Mouse (Mus musculus): ENCODE results near the gene Morn1. TPM values are rescaled to one million over a fixed set of nuclear protein-coding genes. Genes with fewer than 3 reads are reported as not detected.

Morn1 gene
- polyA plus RNA-seq, 1 experiment from 2014 or later = 9.4 TPM

GRCm38 (mm10) chr4:155093431-155094149 lies 7.2 kb downstream of the Morn1 start:
- 71% methylated on average over 7 of the region's 7 CpGs for WGBS
- no peaks in the 10 kb centered on the region for H3K36me3 ChIP-seq (ENCODE audit: insufficient read depth, low read length)

GRCm38 (mm10) chr4:155094565-155094964 lies 8.2 kb downstream of the Morn1 start:
- DNase-seq (ENCODE audit: low spot score) (peak; percentile 48), ATAC-seq (peak; percentile 62)
- no peak overlapping the region for H3K9ac ChIP-seq (replicated peaks; ENCODE audit: low read depth)
- no peak overlapping the region for H3K27ac ChIP-seq (ENCODE audit: low read length)
- H3K36me3 ChIP-seq (ENCODE audit: insufficient read depth, low read length) = no peaks in the 10 kb centered on the region
- no peak overlapping the region for H3K4me2 ChIP-seq (replicated peaks; ENCODE audit: low read depth, low read length)
- TF ChIP-seq EP300 (IDR thresholded peaks at IDR 0.05) (no peak), CTCF (IDR thresholded peaks at IDR 0.05) (peak; percentile 79)
- no peaks in the 10 kb centered on the region for H3K4me1 ChIP-seq (ENCODE audit: insufficient read depth, low read depth, low read length)
- no peaks in the 10 kb centered on the region for H3K9me3 ChIP-seq (ENCODE audit: low read length)
- H3K27me3 ChIP-seq (replicated peaks; ENCODE audit: insufficient read depth, low read length) = no peaks in the 10 kb centered on the region
- 66% methylated on average over 3 of the region's 3 CpGs for WGBS
- no peak overlapping the region for H3K4me3 ChIP-seq (ENCODE audit: low read depth, low read length)

More at GRCm38 (mm10) chr4:155093431-155094149, 7.2 kb downstream of the Morn1 start:
- Histone ChIP-seq H3K4me2 (replicated peaks; ENCODE audit: low read depth, low read length) (no peak overlapping the region), H3K4me3 (ENCODE audit: low read depth, low read length) (no peak overlapping the region), H3K4me1 (ENCODE audit: insufficient read depth, low read depth, low read length) (no peaks in the 10 kb centered on the region), H3K9ac (replicated peaks; ENCODE audit: low read depth) (no peak overlapping the region), H3K27me3 (replicated peaks; ENCODE audit: insufficient read depth, low read length) (no peaks in the 10 kb centered on the region), H3K27ac (ENCODE audit: low read length) (no peak overlapping the region), H3K9me3 (ENCODE audit: low read length) (no peaks in the 10 kb centered on the region)
- no peak for DNase-seq (ENCODE audit: low spot score)
- no peak for TF ChIP-seq CTCF (IDR thresholded peaks at IDR 0.05)
- TF ChIP-seq EP300 (IDR thresholded peaks at IDR 0.05) = no peak
- ATAC-seq = no peak

- H3K4me1 ChIP-seq (ENCODE audit: insufficient read depth, low read depth, low read length) = no peaks in the 10 kb centered on the region
- ATAC-seq (peak; percentile 86), DNase-seq (ENCODE audit: low spot score) (peak; percentile 93)
- WGBS = 45% methylated on average over 8 of the region's 8 CpGs
- no peak overlapping the region for H3K4me3 ChIP-seq (ENCODE audit: low read depth, low read length)
- no peak overlapping the region for H3K4me2 ChIP-seq (replicated peaks; ENCODE audit: low read depth, low read length)
- no peaks in the 10 kb centered on the region for H3K9me3 ChIP-seq (ENCODE audit: low read length)
- H3K36me3 ChIP-seq (ENCODE audit: insufficient read depth, low read length) = no peaks in the 10 kb centered on the region
- H3K9ac ChIP-seq (replicated peaks; ENCODE audit: low read depth) = no peak overlapping the region
- TF ChIP-seq CTCF (IDR thresholded peaks at IDR 0.05) (peak; percentile 99), EP300 (IDR thresholded peaks at IDR 0.05) (no peak; the same call in 1 of the 2 replicates)
- no peak overlapping the region for H3K27ac ChIP-seq (ENCODE audit: low read length)
- no peaks in the 10 kb centered on the region for H3K27me3 ChIP-seq (replicated peaks; ENCODE audit: insufficient read depth, low read length)
These were observed 9.0 kb downstream of the Morn1 start for GRCm38 (mm10) chr4:155095238-155095900.

- no peaks in the 10 kb centered on the region for H3K36me3 ChIP-seq (ENCODE audit: insufficient read depth, low read length)
- TF ChIP-seq CTCF (IDR thresholded peaks at IDR 0.05) (no peak), EP300 (IDR thresholded peaks at IDR 0.05) (no peak)
- no peak for DNase-seq (ENCODE audit: low spot score)
- no peaks in the 10 kb centered on the region for H3K4me1 ChIP-seq (ENCODE audit: insufficient read depth, low read depth, low read length)
- H3K27ac ChIP-seq (ENCODE audit: low read length) = no peak overlapping the region
- no peak overlapping the region for H3K9ac ChIP-seq (replicated peaks; ENCODE audit: low read depth)
- 85% methylated on average over 8 of the region's 8 CpGs for WGBS
- no peaks in the 10 kb centered on the region for H3K27me3 ChIP-seq (replicated peaks; ENCODE audit: insufficient read depth, low read length)
- H3K4me3 ChIP-seq (ENCODE audit: low read depth, low read length) = no peak overlapping the region
- no peak for ATAC-seq
- no peaks in the 10 kb centered on the region for H3K9me3 ChIP-seq (ENCODE audit: low read length)
- no peak overlapping the region for H3K4me2 ChIP-seq (replicated peaks; ENCODE audit: low read depth, low read length)
These were observed 9.6 kb downstream of the Morn1 start for GRCm38 (mm10) chr4:155095967-155096366.

- no peak overlapping the region for H3K4me3 ChIP-seq (ENCODE audit: low read depth, low read length)
- H3K4me2 ChIP-seq (replicated peaks; ENCODE audit: low read depth, low read length) = no peak overlapping the region
- TF ChIP-seq CTCF (IDR thresholded peaks at IDR 0.05) = no peak
- no peak for TF ChIP-seq EP300 (IDR thresholded peaks at IDR 0.05)
- H3K27me3 ChIP-seq (replicated peaks; ENCODE audit: insufficient read depth, low read length) = no peaks in the 10 kb centered on the region
- H3K4me1 ChIP-seq (ENCODE audit: insufficient read depth, low read depth, low read length) = no peaks in the 10 kb centered on the region
- DNase-seq (ENCODE audit: low spot score) (no peak), ATAC-seq (no peak)
- H3K9me3 ChIP-seq (ENCODE audit: low read length) = no peaks in the 10 kb centered on the region
- H3K27ac ChIP-seq (ENCODE audit: low read length) = no peak overlapping the region
- no peaks in the 10 kb centered on the region for H3K36me3 ChIP-seq (ENCODE audit: insufficient read depth, low read length)
- WGBS = 82% methylated on average over 6 of the region's 6 CpGs
- no peak overlapping the region for H3K9ac ChIP-seq (replicated peaks; ENCODE audit: low read depth)
These were observed 11.1 kb downstream of the Morn1 start for GRCm38 (mm10) chr4:155097452-155097851.

GRCm38 (mm10) chr4:155098572-155098971 lies 12.2 kb downstream of the Morn1 start:
- no peak overlapping the region for H3K4me3 ChIP-seq (ENCODE audit: low read depth, low read length)
- no peak for ATAC-seq
- DNase-seq (ENCODE audit: low spot score) = no peak
- H3K9me3 ChIP-seq (ENCODE audit: low read length) = no peaks in the 10 kb centered on the region
- TF ChIP-seq EP300 (IDR thresholded peaks at IDR 0.05) (no peak), CTCF (IDR thresholded peaks at IDR 0.05) (no peak)
- no peaks in the 10 kb centered on the region for H3K4me1 ChIP-seq (ENCODE audit: insufficient read depth, low read depth, low read length)
- 67% methylated on average over 4 of the region's 4 CpGs for WGBS
- no peak overlapping the region for H3K4me2 ChIP-seq (replicated peaks; ENCODE audit: low read depth, low read length)
- no peaks in the 10 kb centered on the region for H3K27me3 ChIP-seq (replicated peaks; ENCODE audit: insufficient read depth, low read length)
- H3K36me3 ChIP-seq (ENCODE audit: insufficient read depth, low read length) = no peaks in the 10 kb centered on the region
- H3K9ac ChIP-seq (replicated peaks; ENCODE audit: low read depth) = no peak overlapping the region
- no peak overlapping the region for H3K27ac ChIP-seq (ENCODE audit: low read length)

All from lung, postnatal 0 days (tissue).